Mouse (Mus musculus) heart, embryonic 10.5 days (tissue): ENCODE measurements around the gene Hnrnpf. TPM values are rescaled to one million over a fixed set of nuclear protein-coding genes. Genes with fewer than 3 reads are reported as not detected.

ENCODE experiments used
- microRNA-seq: library from miRNA; unstranded; fragments of <30 nt; microRNA quantifications from one replicate; pipeline ENCODE4, GENCODE M21; 2017
- polyA plus RNA-seq: library from polyadenylated mRNA; unstranded; fragments of >200 nt; fragmentation: Nextera tagmentation; extraction: Ambion mirVana; gene quantifications from 2 replicates; pipeline ENCODE4 v1.2.1, GENCODE M21; 2016

Hnrnpf gene
- polyA plus RNA-seq, 1 experiment from 2014 or later = 767 TPM

Small RNA genes within 50 kb of the gene (microRNA-seq; reads per million reads assigned to microRNA genes)
- gene Gm25535 = not detected

Other genes starting within 250 kb of the Hnrnpf start
- 58.5 and 73.6 TPM in 2 replicates for gene Zfp637, start 59.1 kb upstream of the Hnrnpf start, polyA plus RNA-seq
- 4.2 and 6.3 TPM in 2 replicates for gene Zfp239, start 38.2 kb upstream of the Hnrnpf start, polyA plus RNA-seq
- gene Fxyd4, start 37.4 kb downstream of the Hnrnpf start, polyA plus RNA-seq = 2.2 and 4.1 TPM in 2 replicates
- 0.35 and 0.43 TPM in 2 replicates for gene Rasgef1a, start 111.1 kb downstream of the Hnrnpf start, polyA plus RNA-seq
- 7.3 and 10.5 TPM in 2 replicates for gene Csgalnact2, start 238.8 kb downstream of the Hnrnpf start, polyA plus RNA-seq